Mouse (Mus musculus) ES-Bruce4 (cell line): ENCODE data around the gene Copz1.

ENCODE experiments used
- CTCF ChIP-seq: IDR thresholded peaks from one replicate; pipeline ENCODE4 v1.8.1; 2011; ENCODE audit warnings: low read depth, low read length
- EP300 ChIP-seq: IDR thresholded peaks from 2 replicates; pipeline ENCODE4 v1.6.1; 2011; ENCODE audit warnings: low read depth, low read length; ENCODE audit not compliant: insufficient read depth
- POLR2A ChIP-seq: IDR thresholded peaks from one replicate; pipeline ENCODE4 v1.8.1; 2011; ENCODE audit warnings: low read length; ENCODE audit not compliant: insufficient read depth

GRCm38 (mm10) chr15:103295851-103296250, 23.3 kb downstream of the Copz1 start:
- TF ChIP-seq EP300 (no peak), CTCF (no peak), POLR2A (no peak)
